Mouse (Mus musculus) heart, postnatal 25 days (tissue): ENCODE results near the gene Angptl3. TPM values are rescaled to one million over a fixed set of nuclear protein-coding genes. Genes with fewer than 3 reads are reported as not detected.

ENCODE experiments used
- total RNA-seq, 2 experiments: library from RNA; stranded (reverse); gene quantifications; 2 replicates each; pipeline ENCODE4 v1.2.3; 2021

The Angptl3 gene
- total RNA-seq, 2 experiments from 2014 or later, result 3.4 TPM

Other genes with a start within 250 kb of the Angptl3 start
- under 1 TPM; 0.52 to 0.61 TPM for gene Kank4, start 213.4 kb upstream of the Angptl3 start, total RNA-seq
- gene I0C0044D17Rik, start 207.1 kb upstream of the Angptl3 start, total RNA-seq, result not detected
- 10 to 100 TPM; 13.4 to 15.4 TPM for gene Usp1, start 107.1 kb upstream of the Angptl3 start, total RNA-seq
- gene Dock7, start 90.0 kb downstream of the Angptl3 start, total RNA-seq, result 10 to 100 TPM in 1 of 2 experiments, 1 to 10 TPM in 1; 9.0 to 10.6 TPM
- 1 to 10 TPM; 3.7 to 4.7 TPM for gene Atg4c, start 163.0 kb downstream of the Angptl3 start, total RNA-seq